Mouse (Mus musculus) liver, postnatal 0 days (tissue): ENCODE results near the gene Dkk2. TPM values are rescaled to one million over a fixed set of nuclear protein-coding genes. Genes with fewer than 3 reads are reported as not detected.

Experiments used
- ATAC-seq: fragments of 200-750 bp; cut with Nextera tagmentation; 2 replicates; pipeline ENCODE4 v1.8.0; 2017; ENCODE audit warnings: mild to moderate bottlenecking, moderate library complexity
- DNase-seq: peaks from one replicate; pipeline ENCODE4 v3.0.0-alpha.2; 2016
- H3K27ac ChIP-seq: fragments of 300-500 bp; sonication (generic); 2 replicates; pipeline ENCODE4 v1.5.1; 2014; ENCODE audit warnings: antibody characterized with exemption, moderate library complexity, mild to moderate bottlenecking, low read depth
- H3K27me3 ChIP-seq: fragments of 300-500 bp; sonication (generic); 2 replicates; pipeline ENCODE4 v1.6.1; 2014; ENCODE audit warnings: low read length, control low read depth, mixed read lengths; ENCODE audit not compliant: insufficient read depth
- H3K36me3 ChIP-seq: fragments of 300-500 bp; sonication (generic); replicated peaks from 2 replicates; pipeline ENCODE4 v1.6.1; 2014; ENCODE audit warnings: mild to moderate bottlenecking, control low read depth, low read length, moderate library complexity, mixed read lengths; ENCODE audit not compliant: insufficient read depth
- H3K4me1 ChIP-seq: fragments of 300-500 bp; sonication (generic); 2 replicates; pipeline ENCODE4 v1.6.1; 2014; ENCODE audit warnings: antibody characterized with exemption, mild to moderate bottlenecking, control low read depth; ENCODE audit not compliant: insufficient read depth
- H3K4me2 ChIP-seq: fragments of 300-500 bp; sonication (generic); 2 replicates; pipeline ENCODE4 v1.6.1; 2014; ENCODE audit warnings: low read depth, mild to moderate bottlenecking, low read length, moderate library complexity, mixed read lengths
- H3K4me3 ChIP-seq: fragments of 300-500 bp; sonication (generic); 2 replicates; pipeline ENCODE4 v1.5.1; 2014; ENCODE audit warnings: low read depth, low read length
- H3K9ac ChIP-seq: fragments of 300-500 bp; sonication (generic); replicated peaks from 2 replicates; pipeline ENCODE4 v1.6.1; 2014; ENCODE audit warnings: mild to moderate bottlenecking, moderate library complexity
- H3K9me3 ChIP-seq: fragments of 300-500 bp; sonication (generic); 2 replicates; pipeline ENCODE4 v1.6.1; 2016; ENCODE audit warnings: mild to moderate bottlenecking, control low read depth, low read length, mixed read lengths
- CTCF ChIP-seq: sonication (generic); IDR thresholded peaks from 2 replicates; pipeline ENCODE4 v1.5.1; 2016; ENCODE audit warnings: antibody characterized with exemption, low read depth
- EP300 ChIP-seq: IDR thresholded peaks from 2 replicates; pipeline ENCODE4 v1.6.1; 2016; ENCODE audit warnings: antibody characterized with exemption, low read depth, mild to moderate bottlenecking
- WGBS: fragments of 180-500 bp; shearing (Covaris S2); extraction: QIAGEN DNeasy Blood & Tissue Kit; methylation state at CpG from one replicate; pipeline ENCODE4 v1.1.7; 2014; ENCODE audit not compliant: insufficient replicate concordance; 5-methylcytosine and 5-hydroxymethylcytosine counted together
- polyA plus RNA-seq: library from polyadenylated mRNA; unstranded; fragments of >200 nt; fragmentation: Nextera tagmentation; extraction: Ambion mirVana; gene quantifications from 2 replicates; pipeline ENCODE4 v1.2.1, GENCODE M21; 2015

Dkk2 gene
- polyA plus RNA-seq, 1 experiment from 2014 or later = 0.02 TPM

DNA sequence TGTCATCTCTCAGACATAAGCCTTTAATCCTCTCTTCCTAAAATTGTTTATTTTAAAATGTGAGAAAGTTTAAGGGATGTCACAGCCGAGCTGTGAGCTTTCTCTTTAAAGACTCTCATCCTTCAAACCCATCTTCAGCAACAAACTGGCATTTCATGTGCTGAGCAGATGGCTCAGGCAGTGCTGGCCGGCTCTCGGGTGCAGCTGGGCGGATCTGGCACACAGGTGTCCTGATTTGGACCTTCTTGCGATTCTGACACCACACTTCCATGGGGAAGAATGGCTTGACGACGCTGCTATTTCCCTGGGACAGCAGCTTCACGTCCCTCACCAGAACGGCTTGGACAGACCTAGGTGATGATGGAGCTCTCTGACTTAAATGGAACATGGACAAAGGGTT is 17.9 kb downstream of the Dkk2 start:
- no peaks in the 10 kb centered on the region for H3K27me3 ChIP-seq
- DNase-seq (no peak), ATAC-seq (no peak)
- H3K4me1 ChIP-seq = 0 out of 2 replicates have a peak, but pooled peaks cover 3% of the 10 kb centered on the region
- 51% methylated on average over 9 of the region's 9 CpGs for WGBS
- H3K9ac ChIP-seq = no peak overlapping the region
- H3K9me3 ChIP-seq = no peaks in the 10 kb centered on the region
- H3K27ac ChIP-seq = no peak overlapping the region
- no peak for TF ChIP-seq CTCF
- no peak for TF ChIP-seq EP300
- H3K4me3 ChIP-seq = no peak overlapping the region
- H3K36me3 ChIP-seq = no peaks in the 10 kb centered on the region
- peak overlapping the region; percentile 42; the same call in 1 of the 2 replicates for H3K4me2 ChIP-seq

GRCm38 (mm10) chr3:132103454-132103853 is 18.4 kb downstream of the Dkk2 start:
- Histone ChIP-seq H3K4me3 (no peak overlapping the region), H3K27ac (no peak overlapping the region), H3K4me2 (peak overlapping the region; percentile 42), H3K27me3 (no peaks in the 10 kb centered on the region), H3K9me3 (no peaks in the 10 kb centered on the region), H3K36me3 (no peaks in the 10 kb centered on the region), H3K9ac (no peak overlapping the region), H3K4me1 (0 out of 2 replicates have a peak, but pooled peaks cover 3% of the 10 kb centered on the region)
- ATAC-seq = no peak
- TF ChIP-seq CTCF = no peak
- TF ChIP-seq EP300 = no peak
- no peak for DNase-seq
- WGBS = 34% methylated on average over 7 of the region's 7 CpGs

DNA sequence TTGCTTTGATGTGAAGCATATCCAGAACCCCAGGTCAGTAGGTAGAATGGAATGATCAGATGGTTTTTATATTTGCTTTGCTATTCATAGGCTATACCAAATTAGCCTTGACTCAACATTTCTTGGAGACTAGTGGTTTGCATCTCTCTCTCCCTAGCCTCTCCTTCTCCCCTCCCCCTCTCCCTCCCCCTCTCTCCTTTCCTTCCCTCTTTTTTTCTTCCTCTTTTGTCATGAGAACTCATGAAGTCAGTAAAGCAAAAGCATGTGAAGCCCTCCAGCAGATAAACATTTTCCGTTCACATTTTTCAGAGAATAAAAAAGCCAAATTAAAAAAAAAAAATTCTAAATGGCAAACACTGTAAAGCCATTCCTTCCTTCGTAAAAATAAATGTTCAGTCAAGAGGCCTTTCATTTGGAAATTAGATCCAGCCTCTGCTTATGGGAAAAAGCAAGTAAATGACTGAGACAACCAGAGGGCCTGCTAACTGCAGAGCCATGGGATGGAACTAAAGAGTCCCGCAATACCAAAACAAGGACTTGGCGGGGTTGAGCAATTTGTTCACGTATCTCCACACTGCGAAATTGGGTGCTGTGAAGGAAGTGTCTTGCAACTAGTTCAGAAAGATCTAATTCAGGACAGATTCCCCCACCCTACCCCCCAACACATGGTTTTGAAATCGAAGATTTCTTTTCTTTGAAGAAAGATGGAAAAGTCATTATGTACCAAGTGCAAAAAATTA is 30.9 kb downstream of the Dkk2 start:
- H3K9ac ChIP-seq = no peak overlapping the region
- DNase-seq (no peak), ATAC-seq (0 out of 2 replicates have a peak, but pooled peaks have one; percentile 15)
- H3K4me1 ChIP-seq = no peaks in the 10 kb centered on the region
- 57% methylated on average over 7 of the region's 7 CpGs for WGBS
- H3K27ac ChIP-seq = no peak overlapping the region
- H3K9me3 ChIP-seq = no peaks in the 10 kb centered on the region
- H3K36me3 ChIP-seq = no peaks in the 10 kb centered on the region
- TF ChIP-seq CTCF (no peak), EP300 (no peak)
- H3K27me3 ChIP-seq = no peaks in the 10 kb centered on the region
- no peak overlapping the region for H3K4me2 ChIP-seq
- no peak overlapping the region for H3K4me3 ChIP-seq

DNA sequence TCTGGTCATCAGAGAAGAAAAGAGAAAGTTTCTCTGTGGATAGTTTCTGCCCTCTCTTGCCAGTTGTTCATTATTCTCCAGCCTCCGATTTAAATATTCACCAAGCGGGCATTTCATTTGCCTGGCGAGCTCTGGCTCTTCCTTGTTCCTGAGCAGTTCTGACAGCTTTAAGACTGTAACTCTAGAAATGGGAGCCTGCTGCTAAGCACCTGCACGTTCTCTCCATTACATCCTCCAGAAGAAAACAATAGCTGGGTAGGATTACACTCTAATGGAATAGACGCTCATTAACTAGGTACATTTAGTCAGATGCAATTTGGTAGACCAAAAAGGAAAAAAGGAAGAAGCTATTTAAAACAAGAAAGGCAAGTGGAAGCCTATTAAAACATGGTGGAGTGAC is 36.3 kb downstream of the Dkk2 start:
- no peak overlapping the region for H3K27ac ChIP-seq
- H3K4me2 ChIP-seq = no peak overlapping the region
- H3K4me1 ChIP-seq = no peaks in the 10 kb centered on the region
- TF ChIP-seq CTCF (no peak), EP300 (no peak)
- no peak overlapping the region for H3K9ac ChIP-seq
- no peak for ATAC-seq
- no peak for DNase-seq
- no peak overlapping the region for H3K4me3 ChIP-seq
- H3K36me3 ChIP-seq = no peaks in the 10 kb centered on the region
- H3K27me3 ChIP-seq = no peaks in the 10 kb centered on the region
- 73% methylated on average over 5 of the region's 5 CpGs for WGBS
- no peaks in the 10 kb centered on the region for H3K9me3 ChIP-seq

DNA sequence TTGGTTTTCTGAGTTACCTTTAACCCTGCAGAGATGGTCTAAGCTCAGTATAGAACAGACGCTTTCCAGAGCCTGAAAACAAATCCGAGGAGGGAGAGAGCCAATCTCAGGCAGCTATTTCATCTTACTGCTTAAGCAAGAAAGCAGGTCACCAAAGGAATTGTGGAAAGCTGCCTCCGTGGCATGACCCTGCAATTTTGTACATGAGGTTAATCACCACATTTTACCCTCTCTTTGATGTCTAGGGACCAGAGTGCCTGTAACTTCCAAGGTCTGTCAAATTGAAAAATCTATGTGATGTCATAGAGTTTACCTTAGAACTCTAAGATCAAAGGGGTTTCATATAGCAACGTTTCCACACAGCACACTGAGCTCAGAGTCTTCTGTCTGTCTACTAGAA is 37.5 kb downstream of the Dkk2 start:
- WGBS = 39% methylated on average over 4 of the region's 4 CpGs
- H3K4me3 ChIP-seq = no peak overlapping the region
- no peaks in the 10 kb centered on the region for H3K4me1 ChIP-seq
- no peak overlapping the region for H3K4me2 ChIP-seq
- H3K9ac ChIP-seq = no peak overlapping the region
- no peaks in the 10 kb centered on the region for H3K27me3 ChIP-seq
- H3K36me3 ChIP-seq = no peaks in the 10 kb centered on the region
- no peak overlapping the region for H3K27ac ChIP-seq
- no peaks in the 10 kb centered on the region for H3K9me3 ChIP-seq
- DNase-seq = no peak
- TF ChIP-seq CTCF (no peak), EP300 (no peak)
- ATAC-seq = no peak

DNA sequence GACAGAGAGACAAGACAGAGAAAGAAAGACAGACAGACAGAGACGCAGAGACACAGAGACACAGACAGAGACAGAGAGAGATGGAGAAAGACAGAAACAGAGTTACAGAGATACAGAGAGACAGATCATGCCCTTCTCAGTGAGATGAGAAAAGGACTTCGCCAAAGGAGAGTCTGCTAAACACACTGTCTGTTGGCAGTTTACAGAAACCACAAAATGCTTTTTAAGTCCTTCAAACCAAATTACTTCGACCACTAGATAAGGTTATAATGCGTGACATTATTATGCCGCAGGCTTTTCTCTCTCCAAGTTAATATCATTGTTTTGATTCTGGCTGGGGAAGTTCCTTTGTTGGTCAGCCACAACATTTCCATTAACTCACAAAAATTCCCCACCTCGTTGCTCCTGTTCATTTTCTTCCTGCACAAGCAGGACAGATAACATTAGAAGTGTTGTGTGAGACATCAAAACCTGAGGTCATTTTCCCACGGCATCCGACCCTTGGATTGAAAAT is 40.2 kb downstream of the Dkk2 start:
- Histone ChIP-seq H3K27me3 (no peaks in the 10 kb centered on the region), H3K4me2 (no peak overlapping the region), H3K27ac (no peak overlapping the region), H3K9me3 (no peaks in the 10 kb centered on the region), H3K36me3 (no peaks in the 10 kb centered on the region), H3K9ac (no peak overlapping the region), H3K4me1 (0 out of 2 replicates have a peak, but pooled peaks cover 3% of the 10 kb centered on the region), H3K4me3 (no peak overlapping the region)
- ATAC-seq (no peak), DNase-seq (no peak)
- TF ChIP-seq CTCF (no peak), EP300 (no peak)
- WGBS = 64% methylated on average over 8 of the region's 8 CpGs
